Mouse (Mus musculus): Measurements from ENCODE around the gene B3galt2.
"Not testable (repeated sequence)": the region's sequence is repeated elsewhere in the genome, so short reads cannot be mapped to it uniquely, and the experiment has no call there.

The B3galt2 gene

DNA sequence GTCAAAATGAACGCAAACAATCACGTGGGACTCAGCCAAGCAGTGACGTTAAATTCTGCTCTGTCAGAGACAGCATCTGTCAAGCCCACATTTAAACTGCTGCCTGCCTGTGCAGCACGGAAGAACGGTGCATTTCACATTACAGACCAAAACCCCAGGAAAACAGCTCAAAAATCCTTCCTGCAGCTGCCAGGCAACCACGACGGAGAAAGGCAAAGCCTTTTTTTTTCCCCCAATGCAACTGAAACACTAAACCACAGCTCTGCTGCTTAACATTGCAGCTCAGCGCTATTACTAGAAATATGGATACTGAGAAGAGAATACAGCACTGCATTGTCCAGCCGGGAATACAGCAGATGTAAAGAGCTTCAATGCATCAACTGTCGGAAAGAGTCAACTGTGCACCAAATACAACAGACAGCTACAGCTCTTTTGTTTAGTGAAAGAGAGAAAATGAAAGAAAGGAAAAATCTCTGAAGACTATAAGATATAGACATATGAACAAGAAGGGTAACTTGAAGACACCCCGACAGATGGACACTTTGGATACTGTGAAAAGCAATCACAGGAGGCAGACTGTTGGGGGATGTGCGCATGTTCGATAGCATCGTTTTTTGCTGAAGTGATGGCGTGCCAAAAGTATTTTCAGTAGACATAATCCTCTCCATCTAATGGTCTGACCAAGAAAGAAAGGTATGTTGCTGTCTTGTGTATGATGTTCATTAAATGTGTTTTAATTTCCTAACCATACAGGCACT, at the start of gene B3galt2:
Gene B3galt2 (plus strand): TSS at position 15 of the 758 bp plus-strand sequence.
- peak; percentile 54 to 78 for DNase-seq (ENCODE audit: low spot score in 2 of 2)

DNA sequence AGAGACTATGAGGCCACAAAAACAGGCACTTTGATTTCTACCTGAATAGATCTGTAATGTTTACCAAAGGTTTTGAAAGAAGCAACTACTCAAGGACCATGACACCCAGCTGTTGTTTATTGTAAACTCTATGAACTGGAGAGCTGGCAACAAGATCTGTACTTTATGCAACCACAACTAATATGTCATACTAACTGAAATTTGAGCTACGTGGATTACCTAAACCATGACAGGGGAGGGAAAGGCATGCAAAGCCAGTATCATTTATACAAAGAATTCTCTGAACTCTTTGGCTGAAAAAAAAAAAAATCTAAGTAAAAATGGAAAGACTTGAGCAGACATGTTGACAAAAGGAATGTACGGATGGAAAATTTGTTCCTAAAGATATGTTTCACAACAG, 43.6 kb upstream of the B3galt2 start:
- no peak for DNase-seq (ENCODE audit: low spot score in 2 of 2)

DNA sequence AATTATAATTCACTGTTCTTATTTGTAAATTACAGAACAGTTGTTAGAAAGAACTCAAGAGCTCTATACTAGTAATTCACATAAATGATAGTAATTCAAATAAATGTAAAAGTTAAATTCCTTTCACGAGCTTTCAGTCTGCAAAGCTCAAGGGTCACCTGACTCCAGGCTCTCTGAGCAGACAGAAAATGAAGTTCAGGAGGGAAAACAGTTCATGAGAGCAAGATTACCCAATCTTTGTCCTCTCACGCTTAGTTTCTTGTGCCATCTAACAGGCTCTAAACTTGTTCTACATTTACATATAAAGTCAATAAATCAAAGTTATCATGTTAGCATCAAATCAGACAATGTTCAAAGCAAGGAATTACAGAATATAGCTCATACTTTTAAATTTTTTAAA, 31.6 kb upstream of the B3galt2 start:
- no peak for DNase-seq (ENCODE audit: low spot score in 2 of 2)

DNA sequence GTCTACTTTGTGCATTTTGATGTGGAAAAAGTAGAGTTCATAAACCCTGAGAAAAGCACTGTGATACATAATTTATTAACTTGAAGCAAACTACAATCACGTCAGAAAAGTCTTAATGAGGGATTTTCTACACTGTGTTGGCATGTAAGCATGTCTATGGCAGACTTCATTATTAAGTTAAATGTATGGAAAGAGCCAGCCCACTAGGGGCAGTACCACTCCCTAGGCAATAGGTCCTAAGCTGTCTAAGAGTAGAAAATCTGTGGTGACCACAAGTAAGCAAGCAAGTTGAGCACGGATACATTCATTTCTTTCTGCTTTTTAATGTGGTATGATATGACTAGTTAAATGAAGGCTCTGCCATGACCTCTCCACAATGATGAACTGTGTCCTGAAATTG, 27.6 kb upstream of the B3galt2 start:
- no peak for DNase-seq (ENCODE audit: low spot score in 2 of 2)

DNA sequence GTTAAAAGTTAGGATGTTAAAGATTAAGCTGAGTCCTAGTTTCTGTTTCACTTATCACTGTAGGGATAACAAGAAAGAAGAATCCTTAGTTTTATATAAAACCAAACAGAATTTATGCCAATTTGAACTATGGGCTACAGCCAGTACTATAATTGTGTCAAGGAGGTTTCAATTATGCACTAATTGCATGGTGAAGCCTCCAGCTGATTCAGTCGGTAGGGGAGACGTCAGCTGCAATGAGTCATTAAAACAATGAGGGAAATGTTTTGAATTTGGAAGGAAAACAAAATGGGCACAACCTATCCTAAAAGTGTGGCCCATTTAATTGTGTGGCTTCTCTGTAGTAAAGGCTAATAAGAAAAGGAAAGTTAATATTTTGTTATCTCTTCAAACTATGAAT, 20.7 kb upstream of the B3galt2 start:
- DNase-seq (ENCODE audit: low spot score in 2 of 2): no peak

DNA sequence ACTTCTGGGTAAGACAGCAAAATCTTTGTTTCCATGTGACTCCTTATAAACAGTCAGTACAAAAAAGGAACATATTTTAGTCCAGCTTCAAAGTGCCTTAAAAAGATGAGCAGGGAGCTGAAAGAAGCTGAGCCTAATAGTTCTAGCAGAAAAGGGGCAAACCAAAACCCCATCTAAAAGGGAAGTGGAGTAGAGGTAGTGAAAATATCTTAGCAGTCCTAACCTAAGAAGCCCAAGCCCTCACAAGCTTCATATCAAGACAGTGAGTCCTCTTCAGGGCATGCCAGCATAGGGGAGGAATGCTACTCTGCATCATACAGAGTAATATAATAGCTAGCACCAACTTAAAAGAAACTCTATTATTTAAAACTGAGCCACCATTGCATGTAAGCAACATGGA, 18.5 kb upstream of the B3galt2 start:
- no peak for DNase-seq (ENCODE audit: low spot score in 2 of 2)

DNA sequence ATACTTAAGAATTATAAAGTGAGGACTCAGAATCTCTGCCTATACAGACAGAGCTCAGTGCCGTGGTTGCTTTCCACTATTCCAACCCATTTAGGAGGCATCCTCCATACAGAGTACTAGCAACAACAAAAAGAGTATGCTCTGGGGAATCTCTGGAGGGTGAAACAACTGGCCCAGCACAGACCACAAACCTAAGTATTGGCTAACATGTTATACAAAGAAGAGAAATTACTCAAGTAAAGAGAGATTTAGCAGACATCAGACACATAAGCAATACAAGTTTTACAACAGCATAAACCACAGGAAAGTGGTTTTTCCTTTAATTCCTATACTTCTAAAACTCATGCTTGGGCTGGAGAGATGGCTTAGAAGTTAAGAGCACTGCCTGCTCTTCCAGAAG, 17.8 kb upstream of the B3galt2 start:
- DNase-seq (ENCODE audit: low spot score in 2 of 2): no peak

DNA sequence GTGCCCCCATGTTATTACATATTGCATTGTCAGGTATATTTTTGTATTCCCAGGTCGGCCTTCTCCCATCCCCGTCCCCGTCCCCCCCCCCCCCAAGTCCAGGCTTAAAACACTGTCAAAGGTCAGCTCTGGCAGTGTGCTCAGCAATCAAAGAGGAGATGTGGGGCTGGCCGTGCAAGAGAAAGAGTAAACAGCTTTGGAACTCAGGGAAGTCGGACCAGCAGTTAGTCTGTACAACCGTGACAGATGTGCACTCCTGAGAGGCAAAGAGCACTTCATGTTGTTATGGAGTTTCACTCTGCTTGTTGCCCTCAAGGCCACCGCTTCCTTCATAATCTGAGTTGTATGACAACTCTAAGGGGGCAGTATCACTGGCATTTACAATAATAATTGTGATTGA, 9.1 kb upstream of the B3galt2 start:
- no peak for DNase-seq (ENCODE audit: low spot score in 2 of 2)

DNA sequence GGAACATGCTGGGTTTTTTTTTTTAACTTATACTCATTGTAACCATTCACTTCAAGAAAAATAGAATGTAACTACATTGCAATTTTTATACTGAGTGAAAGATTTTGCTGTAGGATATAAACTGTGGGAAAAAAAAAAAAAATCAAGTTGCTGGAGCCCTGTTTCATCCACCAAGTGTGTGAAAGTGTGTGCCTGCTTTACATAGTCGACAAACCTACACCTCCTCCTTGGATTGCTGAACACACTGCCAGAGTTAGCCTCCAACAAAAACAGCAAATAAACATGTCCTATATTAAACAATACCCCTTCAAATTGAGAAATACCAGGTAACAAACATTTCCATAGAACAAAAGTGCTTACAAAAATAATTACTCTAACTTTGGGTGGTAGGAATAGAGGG, 8.1 kb upstream of the B3galt2 start:
- DNase-seq (ENCODE audit: low spot score in 2 of 2): no peak

DNA sequence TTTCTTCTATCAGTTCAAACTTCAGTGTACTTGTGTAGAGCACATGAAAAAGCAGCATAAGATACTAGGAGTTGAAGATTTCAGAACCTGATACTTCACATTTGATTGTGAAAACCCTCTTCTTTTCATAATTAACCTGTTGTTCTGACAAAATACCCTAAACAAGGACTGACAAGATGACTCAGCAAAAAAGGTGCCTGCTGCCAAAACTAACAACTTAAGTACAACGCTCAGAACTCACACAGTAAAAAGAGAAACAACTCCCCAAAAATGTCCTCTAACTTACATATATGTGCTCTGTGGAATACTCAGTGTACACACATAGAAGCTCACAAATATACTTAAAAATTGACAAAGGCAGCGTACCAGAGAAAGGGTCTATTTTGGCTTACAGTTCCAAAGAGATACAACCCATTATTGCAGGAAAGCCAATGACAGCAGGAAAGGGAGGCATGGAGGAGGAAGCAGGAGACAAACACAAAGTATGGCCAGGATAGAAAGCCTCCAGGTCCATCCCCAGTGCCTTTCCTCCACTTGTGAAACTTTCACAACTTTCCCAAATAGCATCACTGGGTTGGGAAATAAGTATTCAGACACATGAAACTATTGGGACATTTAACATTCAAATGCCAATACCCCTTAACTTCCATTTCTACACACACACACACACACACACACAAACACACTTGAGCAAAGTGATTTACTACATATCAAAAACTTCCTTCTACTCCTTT, 7.4 kb upstream of the B3galt2 start:
- no peak for DNase-seq (ENCODE audit: low spot score in 2 of 2)

DNA sequence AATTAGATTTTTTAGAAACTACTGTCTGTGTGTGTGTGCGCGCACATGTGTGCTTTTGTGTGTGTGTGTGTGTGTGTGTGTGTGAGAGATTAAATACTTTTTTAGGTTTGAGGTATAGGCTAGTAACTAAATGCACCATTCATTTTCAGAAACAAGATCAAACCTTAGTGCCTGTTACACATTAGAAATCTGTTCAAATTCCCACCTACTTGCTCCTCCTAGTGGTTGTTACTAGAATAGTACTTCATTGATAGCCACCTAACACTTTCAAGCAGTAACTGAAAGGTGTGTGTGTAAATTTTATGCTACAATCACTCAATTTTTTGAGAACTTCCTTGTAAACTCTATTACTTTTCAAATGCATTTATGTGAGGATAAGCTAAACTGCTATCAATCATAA, 3.8 kb downstream of the B3galt2 start:
- peak in 1 of 2 experiments; percentile 18 for DNase-seq (ENCODE audit: low spot score in 2 of 2)

DNA sequence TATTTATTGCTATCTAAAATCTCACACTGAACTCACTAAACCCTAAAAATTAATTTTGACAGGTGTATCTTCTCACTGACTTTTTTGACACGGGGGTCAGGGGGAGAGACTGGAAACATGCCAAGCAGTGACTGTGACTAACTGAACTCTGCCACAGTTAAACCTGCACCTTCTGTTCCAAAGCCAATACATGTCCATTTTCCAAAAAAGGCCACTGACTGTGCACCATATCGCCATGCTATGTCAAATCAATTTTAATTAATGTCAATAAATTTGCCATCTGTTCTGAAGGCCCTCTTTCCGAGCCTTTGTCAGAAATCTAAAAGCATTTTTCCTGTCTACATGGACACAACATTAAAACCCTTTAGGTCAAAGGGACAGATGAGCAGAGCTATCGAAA, 4.9 kb downstream of the B3galt2 start:
- no peak for DNase-seq (ENCODE audit: low spot score in 2 of 2)

DNA sequence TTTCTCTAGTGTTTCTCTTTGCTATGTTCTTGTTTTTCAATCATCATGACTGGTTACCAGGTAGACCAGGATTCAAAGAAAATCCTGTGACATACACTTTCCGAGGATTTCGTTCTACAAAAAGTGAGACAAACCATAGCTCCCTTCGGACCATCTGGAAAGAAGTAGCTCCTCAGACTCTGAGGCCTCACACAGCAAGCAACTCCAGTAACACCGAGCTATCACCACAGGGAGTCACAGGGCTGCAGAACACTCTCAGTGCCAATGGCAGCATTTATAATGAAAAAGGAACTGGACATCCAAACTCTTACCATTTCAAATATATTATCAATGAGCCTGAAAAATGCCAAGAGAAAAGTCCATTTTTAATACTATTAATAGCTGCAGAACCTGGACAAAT, 5.8 kb downstream of the B3galt2 start:
- no peak for DNase-seq (ENCODE audit: low spot score in 2 of 2)

DNA sequence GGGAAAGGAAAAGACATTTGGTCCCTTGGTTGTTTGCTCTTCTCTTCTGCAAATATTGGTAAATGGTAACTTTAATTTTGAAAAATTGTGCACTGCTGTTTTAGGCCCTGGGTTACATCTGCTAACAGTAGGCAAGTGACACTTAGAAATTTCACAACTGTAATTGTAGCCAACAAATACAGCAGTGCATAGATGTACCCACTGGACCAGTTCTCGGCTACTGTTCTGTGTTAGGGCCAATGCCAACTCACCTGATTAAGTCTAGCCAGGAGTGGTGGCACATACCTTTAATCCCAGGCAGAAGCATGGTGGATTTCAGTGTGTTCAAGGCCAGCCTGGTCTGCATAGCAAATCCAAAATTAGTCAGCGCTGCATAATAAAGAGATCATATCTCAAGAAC, 9.9 kb downstream of the B3galt2 start:
- DNase-seq (ENCODE audit: low spot score in 2 of 2): no peak

DNA sequence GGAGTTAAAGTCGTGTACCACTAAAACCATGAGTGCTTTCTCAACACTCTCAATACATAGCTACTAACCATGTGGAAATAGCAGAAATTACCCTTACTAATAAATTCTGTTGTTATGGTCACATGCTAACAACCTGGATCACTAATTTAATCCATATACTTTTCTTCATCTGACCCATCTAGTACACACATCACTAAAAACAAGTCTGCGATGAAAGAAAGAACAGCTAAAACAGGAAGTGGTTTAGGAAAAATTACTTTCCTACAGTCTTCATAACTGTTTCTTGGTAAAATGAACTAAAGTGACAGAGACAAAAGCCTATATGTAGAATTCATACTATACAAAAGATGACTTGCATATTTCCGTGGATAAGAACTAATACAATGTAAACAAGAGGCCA, 13.2 kb downstream of the B3galt2 start:
- no peak for DNase-seq (ENCODE audit: low spot score in 2 of 2)

DNA sequence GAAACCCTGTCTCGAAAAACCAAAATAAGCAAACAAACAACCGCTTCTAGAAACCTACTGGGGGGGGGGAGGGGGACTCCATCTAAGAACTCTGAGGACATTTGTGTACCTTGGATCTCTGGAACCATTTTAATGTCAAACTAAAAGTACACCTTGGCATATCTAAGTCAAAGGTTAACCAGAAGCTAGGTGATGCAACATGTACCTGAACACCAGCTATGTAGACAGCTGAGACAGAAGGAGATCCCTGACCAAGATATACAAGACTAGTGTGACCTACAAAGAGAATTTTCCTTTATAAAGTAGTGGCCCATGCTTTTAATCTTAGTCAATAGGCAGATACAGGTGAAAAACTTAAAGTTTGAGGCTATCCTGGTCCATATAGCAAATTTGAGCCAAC, 22.7 kb downstream of the B3galt2 start:
- no peak for DNase-seq (ENCODE audit: low spot score in 2 of 2)

DNA sequence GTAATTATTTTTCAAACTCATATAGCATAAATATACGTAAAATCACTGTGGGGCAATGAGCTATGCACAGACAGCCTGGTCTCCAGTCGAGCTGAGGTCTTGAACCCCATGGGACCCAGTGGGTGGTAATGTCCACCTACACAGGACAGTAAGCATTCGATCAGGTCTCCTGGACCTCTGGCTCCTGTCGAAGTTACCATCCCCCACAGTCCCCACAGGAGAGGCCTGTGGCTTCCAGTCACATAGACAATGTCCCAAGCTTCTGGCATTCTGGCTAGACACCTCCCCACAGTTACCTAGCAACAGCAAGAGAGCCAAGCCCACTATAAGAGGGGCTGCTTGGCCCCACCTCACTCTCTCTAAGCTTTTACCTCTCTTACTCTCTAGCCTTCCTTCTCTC, 24.3 kb downstream of the B3galt2 start:
- DNase-seq (ENCODE audit: low spot score in 2 of 2): not testable (repeated sequence)

DNA sequence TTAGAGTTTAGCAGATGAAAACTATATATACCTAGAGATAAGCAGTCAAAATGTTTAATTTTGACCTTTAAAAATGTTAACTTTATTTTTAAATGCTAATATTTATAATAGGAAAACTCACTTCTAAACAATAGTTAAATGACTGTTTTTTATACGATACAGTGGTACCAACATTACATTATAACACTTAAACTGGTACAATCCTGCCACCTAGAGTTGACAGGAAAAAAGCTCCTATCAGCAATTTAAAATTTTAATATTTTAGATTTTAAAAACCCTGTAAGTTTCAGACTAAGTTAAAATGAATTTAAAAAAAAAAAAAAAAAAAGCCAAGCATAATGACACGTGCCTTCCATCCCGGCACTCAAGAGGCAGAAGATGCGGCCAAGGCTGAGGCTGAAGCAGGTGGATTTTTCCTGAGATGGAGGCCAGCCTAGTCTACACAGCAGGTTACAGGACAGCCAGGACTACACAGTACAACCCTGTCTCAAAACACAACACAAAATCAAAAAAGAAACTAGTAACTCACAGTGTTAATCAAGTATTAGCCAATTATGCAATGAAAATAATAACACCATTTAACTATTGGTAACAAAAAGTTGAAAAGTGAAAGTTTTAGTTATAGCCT, 35.4 kb downstream of the B3galt2 start:
- DNase-seq (ENCODE audit: low spot score in 2 of 2): no peak

DNA sequence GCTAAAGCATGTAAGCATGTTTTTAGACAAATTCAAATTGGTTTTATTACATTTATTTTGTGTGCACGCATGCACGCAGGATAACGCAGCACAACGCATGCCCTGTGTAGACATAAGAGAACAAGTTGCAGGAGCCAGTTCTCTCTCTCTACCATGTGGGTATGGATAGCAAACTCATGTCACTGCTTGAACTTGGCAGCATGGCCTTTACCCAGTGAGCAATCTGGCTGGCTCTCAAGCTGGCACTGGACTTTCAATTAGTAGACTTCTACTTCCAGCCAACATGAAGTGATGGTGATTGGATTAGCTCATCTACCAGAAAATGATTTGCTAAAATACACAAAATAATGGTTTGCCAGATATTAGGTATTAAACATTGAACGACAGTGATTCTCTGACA, 40.6 kb downstream of the B3galt2 start:
- DNase-seq (ENCODE audit: low spot score in 2 of 2): no peak

DNA sequence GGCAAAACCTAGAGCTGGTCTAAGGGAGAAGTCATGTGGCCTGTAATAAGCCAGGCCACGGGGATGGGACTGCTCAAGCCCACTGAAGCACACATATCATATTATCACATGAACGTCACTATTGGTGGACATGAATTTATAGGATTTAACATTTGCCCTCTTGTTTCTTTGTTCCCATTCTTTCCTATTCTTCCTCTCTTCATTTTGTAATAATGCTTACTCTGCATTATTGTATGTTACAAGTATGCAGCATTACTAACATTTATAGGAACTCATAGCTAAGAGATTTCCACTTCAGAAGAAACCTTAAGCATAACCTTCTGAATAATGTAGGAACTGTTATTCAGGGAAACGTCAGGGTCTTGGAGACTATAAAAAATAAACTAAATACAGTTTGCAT, 44.4 kb downstream of the B3galt2 start:
- DNase-seq (ENCODE audit: low spot score in 2 of 2): no peak

DNA sequence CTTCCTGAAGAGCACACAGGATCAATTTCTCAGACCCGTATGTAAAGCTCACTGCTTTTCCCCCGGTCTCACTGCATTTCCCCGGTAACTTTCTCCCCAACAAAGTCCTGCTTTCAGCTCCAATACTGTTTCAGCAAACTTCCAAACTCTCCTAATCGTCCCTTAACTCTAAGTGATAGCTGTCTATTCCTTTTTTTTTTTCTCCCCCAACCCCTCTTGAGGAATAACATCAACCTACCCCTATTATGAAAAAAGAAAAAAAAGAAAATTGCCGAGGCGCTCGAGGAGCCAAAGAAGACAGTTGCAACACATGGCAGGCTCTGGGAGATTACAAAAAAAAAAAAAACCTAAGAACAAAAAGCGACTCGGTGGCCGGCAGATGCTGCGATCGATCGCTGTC, 61.3 kb downstream of the B3galt2 start:
- no peak for DNase-seq (ENCODE audit: low spot score in 2 of 2)

DNA sequence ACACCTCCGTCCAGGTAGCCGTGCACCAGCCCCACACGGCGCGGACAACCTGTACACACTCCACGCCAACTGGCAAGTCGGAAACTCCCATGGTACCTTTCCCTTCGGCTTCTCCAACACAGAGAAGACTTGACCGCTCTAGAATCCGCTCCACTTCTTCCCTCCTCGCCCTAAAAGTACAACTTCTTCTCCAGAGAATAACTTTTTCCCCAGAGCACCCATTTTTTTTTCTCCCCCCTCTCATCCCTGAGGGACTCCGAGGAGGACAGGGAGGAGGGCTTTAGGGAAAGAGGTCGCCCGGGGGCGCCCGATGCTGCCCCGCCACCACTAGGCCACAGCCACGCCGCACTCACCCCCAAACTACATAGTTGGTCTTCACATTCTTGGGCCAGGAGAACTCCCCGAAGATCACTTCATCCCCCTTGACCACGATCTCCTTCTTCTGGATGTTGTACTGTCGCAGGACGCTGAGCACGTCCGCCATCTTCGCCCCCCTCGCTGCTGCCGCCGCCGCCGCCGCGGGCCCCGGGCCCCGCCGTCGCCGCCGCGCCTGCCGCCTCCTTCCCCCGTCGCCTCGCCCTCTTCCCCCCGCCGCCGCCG, 61.8 kb downstream of the B3galt2 start:
- DNase-seq (ENCODE audit: low spot score in 2 of 2): peak in 1 of 2 experiments; percentile 13

All from left cerebral cortex, adult 9 months (tissue).